Mouse (Mus musculus) forebrain, embryonic 12.5 days (tissue): ENCODE measurements at regions not wholly inside any gene's neighbourhood (a gene's known extent, or its start where the extent isn't known, plus 50 kb on each side); places are given as distances from the start of the nearest gene placed in this dataset.
A peak's percentile ranks its signal among the peaks of the same experiment; 100 is the strongest.

Source experiments
- ATAC-seq: fragments of 200-750 bp; cut with Nextera tagmentation; 2 replicates; pipeline ENCODE4 v1.8.0; 2017; ENCODE audit warnings: moderate TSS enrichment; ENCODE audit not compliant: low FRiP score
- H3K27ac ChIP-seq: fragments of 300-500 bp; sonication (generic); 2 replicates; pipeline ENCODE4 v1.5.1; 2016; ENCODE audit warnings: mild to moderate bottlenecking
- H3K27me3 ChIP-seq: fragments of 300-500 bp; sonication (generic); 2 replicates; pipeline ENCODE4 v1.6.1; 2016; ENCODE audit warnings: mild to moderate bottlenecking
- H3K36me3 ChIP-seq: fragments of 300-500 bp; sonication (generic); replicated peaks from 2 replicates; pipeline ENCODE4 v1.6.1; 2016; ENCODE audit warnings: mild to moderate bottlenecking
- H3K4me1 ChIP-seq: fragments of 300-500 bp; sonication (generic); 2 replicates; pipeline ENCODE4 v1.6.1; 2016
- H3K4me2 ChIP-seq: fragments of 300-500 bp; sonication (generic); 2 replicates; pipeline ENCODE4 v1.6.1; 2016; ENCODE audit warnings: mild to moderate bottlenecking, moderate library complexity
- H3K4me3 ChIP-seq: fragments of 300-500 bp; sonication (generic); replicated peaks from 2 replicates; pipeline ENCODE4 v1.5.1; 2016; ENCODE audit warnings: mild to moderate bottlenecking
- H3K9ac ChIP-seq: fragments of 300-500 bp; sonication (generic); 2 replicates; pipeline ENCODE4 v1.6.1; 2016; ENCODE audit warnings: mild to moderate bottlenecking
- H3K9me3 ChIP-seq: fragments of 300-500 bp; sonication (generic); 2 replicates; pipeline ENCODE4 v1.6.1; 2016
- WGBS: fragments of 180-500 bp; shearing (Covaris S2); methylation state at CpG from one replicate; pipeline ENCODE4 v1.1.7; 2016; 5-methylcytosine and 5-hydroxymethylcytosine counted together

DNA sequence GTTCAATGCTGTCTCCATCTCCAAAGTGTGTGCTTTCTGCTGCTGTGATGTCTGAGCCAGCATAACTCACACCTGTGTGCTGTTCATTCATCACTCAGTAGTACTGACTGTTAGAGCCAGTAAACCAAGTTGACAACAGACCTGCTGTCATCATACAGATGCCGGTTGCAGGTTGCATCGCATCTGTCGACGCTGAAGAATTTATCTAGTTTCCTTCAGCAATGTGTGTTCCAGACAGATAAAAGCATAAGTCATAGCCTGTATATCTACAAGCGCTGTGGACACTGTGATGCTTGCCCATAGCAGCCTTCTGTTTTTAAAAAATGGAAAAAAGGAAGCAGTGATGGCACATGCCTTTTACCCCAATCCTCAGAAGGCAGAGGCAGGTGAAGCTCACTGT lies 524.6 kb upstream of the Adamts9 start:
- Histone ChIP-seq H3K9me3 (no peaks in the 10 kb centered on the region), H3K36me3 (no peaks in the 10 kb centered on the region), H3K4me2 (no peak overlapping the region), H3K4me1 (no peaks in the 10 kb centered on the region), H3K4me3 (no peak overlapping the region), H3K27me3 (no peaks in the 10 kb centered on the region), H3K9ac (no peak overlapping the region), H3K27ac (no peak overlapping the region)
- 93% methylated on average over 5 of the region's 5 CpGs for WGBS
- ATAC-seq = no peak

DNA sequence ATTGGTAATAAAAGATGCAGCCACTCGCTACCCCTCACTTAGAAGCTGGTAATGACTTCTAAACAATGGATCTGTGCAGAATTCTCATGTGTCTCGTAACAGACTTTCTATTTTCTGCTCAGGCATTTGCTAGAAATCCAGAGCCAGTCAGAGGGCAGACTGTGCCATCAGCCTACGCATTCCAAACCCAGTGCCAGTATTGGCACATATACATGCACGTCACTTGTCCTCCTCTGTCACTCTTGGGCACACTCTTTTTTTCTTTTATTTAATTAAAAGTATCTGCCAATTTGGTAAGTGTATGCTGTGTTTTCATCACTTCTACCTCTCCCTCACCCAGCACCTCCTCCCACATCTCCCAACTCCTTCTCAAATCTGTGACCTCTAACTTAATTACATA lies 519.6 kb upstream of the Adamts9 start:
- no peak for ATAC-seq
- Histone ChIP-seq H3K9me3 (no peaks in the 10 kb centered on the region), H3K36me3 (no peaks in the 10 kb centered on the region), H3K4me1 (no peaks in the 10 kb centered on the region), H3K27me3 (no peaks in the 10 kb centered on the region), H3K4me3 (no peak overlapping the region), H3K4me2 (no peak overlapping the region), H3K9ac (no peak overlapping the region), H3K27ac (no peak overlapping the region)
- 86% methylated on average over 4 of the region's 4 CpGs for WGBS

- Histone ChIP-seq H3K27ac (no peak overlapping the region), H3K4me3 (no peak overlapping the region), H3K4me2 (no peak overlapping the region), H3K27me3 (no peaks in the 10 kb centered on the region), H3K9me3 (no peaks in the 10 kb centered on the region), H3K36me3 (no peaks in the 10 kb centered on the region), H3K4me1 (no peaks in the 10 kb centered on the region), H3K9ac (no peak overlapping the region)
- ATAC-seq = no peak
- WGBS = 91% methylated on average over 3 of the region's 3 CpGs
Measured at GRCm38 (mm10) chr6:93461374-93461773, 518.1 kb upstream of the Adamts9 start.

GRCm38 (mm10) chr6:93457613-93458012 lies 514.3 kb upstream of the Adamts9 start:
- Histone ChIP-seq H3K4me1 (no peaks in the 10 kb centered on the region), H3K4me2 (no peak overlapping the region), H3K9ac (no peak overlapping the region), H3K9me3 (no peaks in the 10 kb centered on the region), H3K27ac (no peak overlapping the region), H3K36me3 (no peaks in the 10 kb centered on the region), H3K27me3 (no peaks in the 10 kb centered on the region), H3K4me3 (no peak overlapping the region)
- no peak for ATAC-seq
- WGBS = 84% methylated on average over 4 of the region's 4 CpGs

DNA sequence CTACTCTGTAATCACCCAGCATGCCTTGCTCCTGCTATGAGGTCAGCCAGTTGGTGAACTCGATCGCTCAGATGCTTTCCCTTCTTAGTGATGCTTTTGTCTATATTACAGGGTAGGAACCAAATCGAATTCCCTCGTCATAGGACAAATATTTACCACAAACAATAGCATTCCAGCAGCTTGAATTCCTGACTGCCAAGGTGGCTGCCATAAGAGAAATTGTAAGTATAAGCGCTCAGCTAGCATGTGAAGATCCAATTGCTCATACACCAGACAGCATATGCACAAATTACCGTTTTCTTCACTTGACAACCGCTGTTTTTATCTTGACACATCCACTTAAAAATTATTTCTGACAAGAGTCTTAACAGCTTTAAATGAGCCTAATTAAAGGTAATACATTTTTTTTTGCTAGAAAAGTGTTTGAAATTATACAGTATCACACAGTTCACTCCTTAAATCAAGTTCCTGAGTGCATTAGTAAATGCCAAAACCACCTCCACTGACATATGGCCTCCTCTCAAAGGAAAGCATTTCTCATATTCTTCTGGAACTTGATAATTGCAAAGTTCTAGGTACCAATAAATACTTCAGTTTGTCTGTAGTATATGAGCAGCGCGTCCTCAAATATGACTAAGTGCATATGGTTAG lies 513.2 kb upstream of the Adamts9 start:
- H3K4me3 ChIP-seq = no peak overlapping the region
- no peak for ATAC-seq
- no peaks in the 10 kb centered on the region for H3K4me1 ChIP-seq
- no peaks in the 10 kb centered on the region for H3K9me3 ChIP-seq
- H3K9ac ChIP-seq = no peak overlapping the region
- no peaks in the 10 kb centered on the region for H3K27me3 ChIP-seq
- no peak overlapping the region for H3K27ac ChIP-seq
- no peak overlapping the region for H3K4me2 ChIP-seq
- WGBS = 79% methylated on average over 9 of the region's 9 CpGs
- H3K36me3 ChIP-seq = no peaks in the 10 kb centered on the region

- no peak overlapping the region for H3K9ac ChIP-seq
- H3K27ac ChIP-seq = no peak overlapping the region
- H3K4me2 ChIP-seq = no peak overlapping the region
- no peaks in the 10 kb centered on the region for H3K27me3 ChIP-seq
- H3K36me3 ChIP-seq = no peaks in the 10 kb centered on the region
- peaks cover 12% of the 10 kb centered on the region for H3K4me1 ChIP-seq
- whole genome bisulfite sequencing = 86% methylated on average over 16 of the region's 16 CpGs
- no peaks in the 10 kb centered on the region for H3K9me3 ChIP-seq
- ATAC-seq = no peak
- no peak overlapping the region for H3K4me3 ChIP-seq
Measured at GRCm38 (mm10) chr6:93445568-93445967, 502.3 kb upstream of the Adamts9 start.

GRCm38 (mm10) chr6:93445124-93445523 lies 501.8 kb upstream of the Adamts9 start:
- Histone ChIP-seq H3K4me3 (no peak overlapping the region), H3K4me2 (no peak overlapping the region), H3K4me1 (peaks cover 12% of the 10 kb centered on the region), H3K36me3 (no peaks in the 10 kb centered on the region), H3K9ac (no peak overlapping the region), H3K27ac (no peak overlapping the region), H3K9me3 (no peaks in the 10 kb centered on the region), H3K27me3 (no peaks in the 10 kb centered on the region)
- 60% methylated on average over 5 of the region's 5 CpGs for WGBS
- ATAC-seq = no peak

- Histone ChIP-seq H3K27me3 (no peaks in the 10 kb centered on the region), H3K9me3 (no peaks in the 10 kb centered on the region), H3K36me3 (no peaks in the 10 kb centered on the region), H3K4me3 (no peak overlapping the region), H3K9ac (no peak overlapping the region), H3K4me2 (peak overlapping the region; percentile 19; the same call in 1 of the 2 replicates), H3K27ac (peak overlapping the region; percentile 58; the same call in 1 of the 2 replicates), H3K4me1 (peaks cover 12% of the 10 kb centered on the region)
- ATAC-seq = peak; percentile 87
- 13% methylated on average over 11 of the region's 11 CpGs for WGBS
Measured at GRCm38 (mm10) chr6:93443766-93444557, 500.7 kb upstream of the Adamts9 start.

DNA sequence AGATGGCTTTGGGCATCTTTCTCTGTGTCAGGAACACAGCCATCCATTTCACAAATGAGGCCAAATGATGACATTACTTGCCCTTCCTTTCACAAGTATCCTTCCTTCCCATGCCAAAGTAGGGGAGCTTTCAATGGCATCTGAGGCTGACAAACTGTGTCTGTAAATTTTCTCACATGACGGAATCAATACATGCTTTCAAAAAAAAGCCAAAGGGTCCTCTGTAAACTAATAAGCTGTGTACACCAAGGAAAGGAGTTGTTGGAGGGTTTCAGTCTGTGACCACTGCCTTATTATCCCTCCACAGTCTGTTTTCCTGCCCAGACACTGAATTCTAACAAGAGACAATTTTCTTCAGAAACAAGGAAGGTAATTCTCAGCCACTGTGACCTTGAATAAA lies 490.2 kb upstream of the Adamts9 start:
- no peak overlapping the region for H3K4me2 ChIP-seq
- H3K4me3 ChIP-seq = no peak overlapping the region
- WGBS = 63% methylated on average over 1 of the region's 1 CpGs
- no peak overlapping the region for H3K9ac ChIP-seq
- no peak overlapping the region for H3K27ac ChIP-seq
- ATAC-seq = no peak
- no peaks in the 10 kb centered on the region for H3K36me3 ChIP-seq
- H3K9me3 ChIP-seq = 0 out of 2 replicates have a peak, but pooled peaks cover 4% of the 10 kb centered on the region
- H3K4me1 ChIP-seq = peaks cover 3% of the 10 kb centered on the region; the same call in 1 of the 2 replicates
- no peaks in the 10 kb centered on the region for H3K27me3 ChIP-seq

- Histone ChIP-seq H3K9ac (no peak overlapping the region), H3K27ac (no peak overlapping the region), H3K36me3 (no peaks in the 10 kb centered on the region), H3K27me3 (no peaks in the 10 kb centered on the region), H3K4me3 (no peak overlapping the region), H3K4me2 (no peak overlapping the region), H3K4me1 (no peaks in the 10 kb centered on the region), H3K9me3 (0 out of 2 replicates have a peak, but pooled peaks cover 4% of the 10 kb centered on the region)
- 71% methylated on average over 1 of the region's 1 CpGs for WGBS
- no peak for ATAC-seq
Measured at GRCm38 (mm10) chr6:93426141-93426540, 482.8 kb upstream of the Adamts9 start.

DNA sequence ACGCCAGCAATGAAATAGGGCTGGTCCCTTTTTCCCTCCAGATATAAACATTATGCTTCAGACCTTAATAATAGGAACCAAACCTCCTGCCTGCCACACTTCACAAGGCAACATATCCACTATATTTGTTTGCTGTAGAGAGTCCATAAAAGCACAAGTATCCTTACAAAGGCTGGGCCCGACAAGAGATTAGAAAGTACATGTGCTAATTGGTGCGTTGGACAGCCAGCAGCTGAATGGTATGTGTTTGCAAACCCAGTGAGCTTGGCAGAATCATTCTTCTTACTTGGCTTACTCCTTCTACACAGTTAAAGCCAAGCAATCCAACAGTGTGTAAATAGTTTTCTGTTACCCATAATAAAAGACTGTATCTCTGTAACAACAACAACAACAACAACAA lies 479.6 kb upstream of the Adamts9 start:
- Histone ChIP-seq H3K4me1 (no peaks in the 10 kb centered on the region), H3K9ac (no peak overlapping the region), H3K4me2 (no peak overlapping the region), H3K4me3 (no peak overlapping the region), H3K36me3 (no peaks in the 10 kb centered on the region), H3K9me3 (no peaks in the 10 kb centered on the region), H3K27ac (no peak overlapping the region), H3K27me3 (no peaks in the 10 kb centered on the region)
- 50% methylated on average over 3 of the region's 3 CpGs for WGBS
- ATAC-seq = no peak

GRCm38 (mm10) chr6:93422253-93422652 lies 479.0 kb upstream of the Adamts9 start:
- Histone ChIP-seq H3K36me3 (no peaks in the 10 kb centered on the region), H3K27me3 (no peaks in the 10 kb centered on the region), H3K4me1 (no peaks in the 10 kb centered on the region), H3K9me3 (no peaks in the 10 kb centered on the region), H3K4me2 (no peak overlapping the region), H3K9ac (no peak overlapping the region), H3K27ac (no peak overlapping the region), H3K4me3 (no peak overlapping the region)
- WGBS = 70% methylated on average over 4 of the region's 4 CpGs
- ATAC-seq = no peak

- 82% methylated on average over 6 of the region's 6 CpGs for WGBS
- H3K36me3 ChIP-seq = no peaks in the 10 kb centered on the region
- no peaks in the 10 kb centered on the region for H3K9me3 ChIP-seq
- no peak overlapping the region for H3K9ac ChIP-seq
- ATAC-seq = no peak
- no peak overlapping the region for H3K4me2 ChIP-seq
- H3K27me3 ChIP-seq = no peaks in the 10 kb centered on the region
- no peaks in the 10 kb centered on the region for H3K4me1 ChIP-seq
- H3K4me3 ChIP-seq = no peak overlapping the region
- H3K27ac ChIP-seq = no peak overlapping the region
Measured at GRCm38 (mm10) chr6:93417625-93418024, 474.3 kb upstream of the Adamts9 start.
